8 mouse cellular contexts compared by ENCODE assay signal in the genomic region with DNA sequence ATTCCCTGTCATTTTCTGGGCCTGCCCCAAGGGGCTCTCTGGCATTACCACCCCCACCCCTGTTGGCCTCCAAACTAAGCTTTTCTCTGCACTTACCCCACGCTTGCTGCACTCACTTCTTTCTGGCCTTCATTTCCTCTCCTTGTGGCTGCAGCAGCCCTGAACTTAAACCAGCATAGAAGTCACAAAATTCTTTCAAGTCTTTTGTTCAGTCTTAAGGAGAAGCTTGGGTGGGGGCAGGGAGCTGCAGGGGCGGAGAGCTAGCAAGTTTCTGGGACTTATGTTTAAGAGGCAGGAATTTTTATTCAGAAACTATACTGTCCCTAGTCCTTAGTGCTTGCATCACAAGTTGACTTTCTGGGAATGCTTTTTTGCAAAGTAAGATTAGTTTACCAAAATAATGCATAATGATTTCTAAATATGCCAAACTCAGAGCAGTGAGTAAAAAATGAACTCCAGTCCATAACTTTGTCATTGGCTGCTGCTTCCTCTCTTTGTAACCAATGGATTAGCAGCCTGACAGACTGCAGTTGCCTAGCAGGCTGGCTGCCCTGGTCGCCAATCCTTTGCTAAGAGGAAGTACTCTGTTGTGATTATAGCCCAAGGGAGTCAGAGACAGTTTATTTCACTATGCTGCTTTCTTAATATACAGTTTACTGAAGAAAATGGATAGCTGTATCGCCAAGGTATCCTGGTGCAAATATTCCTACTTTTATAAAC. TPM values are rescaled to one million over a fixed set of nuclear protein-coding genes. Genes with fewer than 3 reads are reported as not detected.
DNase-seq lines count a peak whose midpoint lies in the region; ATAC-seq and TF ChIP-seq lines count a peak whose summit lies in the region.

No protein-coding gene starts in this region.

- no peak for TF ChIP-seq CTCF in spleen, adult 2 months (IDR thresholded peaks at IDR 0.05; ENCODE audit: extremely low read depth, insufficient read depth, insufficient read length, insufficient replicate concordance)
- no peak for TF ChIP-seq CTCF in hindbrain, postnatal 0 days (IDR thresholded peaks at IDR 0.05; ENCODE audit: low read depth)
- no peak for TF ChIP-seq CTCF in lung, embryonic 14.5 days (IDR thresholded peaks at IDR 0.05; ENCODE audit: low read depth)

- H3K9me3 ChIP-seq in forebrain, embryonic 15.5 days: no peaks in the 10 kb centered on the region
- H3K9me3 ChIP-seq in hindbrain, postnatal 0 days (ENCODE audit: low read length): no peaks in the 10 kb centered on the region
- no peaks in the 10 kb centered on the region for H3K9me3 ChIP-seq in lung, embryonic 14.5 days (ENCODE audit: low read depth, low read length)
- no peaks in the 10 kb centered on the region for H3K9me3 ChIP-seq in neural tube, embryonic 15.5 days (replicated peaks)

- H3K9ac ChIP-seq in forebrain, embryonic 15.5 days (replicated peaks): no peak overlapping the region
- H3K9ac ChIP-seq in hindbrain, postnatal 0 days (replicated peaks; ENCODE audit: low read length): peak overlapping the region; percentile 63; the same call in 1 of the 2 replicates
- peak overlapping the region; percentile 78 for H3K9ac ChIP-seq in lung, embryonic 14.5 days
- no peak overlapping the region for H3K9ac ChIP-seq in neural tube, embryonic 15.5 days (replicated peaks)

- ATAC-seq in forebrain, embryonic 15.5 days (replicated peaks): no peak
- no peak for ATAC-seq in hindbrain, postnatal 0 days
- ATAC-seq in lung, embryonic 14.5 days (ENCODE audit: insufficient read depth): peak; percentile 21; the same call in 1 of the 2 replicates
- ATAC-seq in neural tube, embryonic 15.5 days (ENCODE audit: low FRiP score): no peak

- 10% methylated on average over 4 of the region's 4 CpGs for WGBS in spleen, adult 2 months
- 35% methylated on average over 4 of the region's 4 CpGs for WGBS in forebrain, embryonic 15.5 days
- 31% methylated on average over 4 of the region's 4 CpGs for WGBS in hindbrain, postnatal 0 days
- WGBS in lung, embryonic 14.5 days: 17% methylated on average over 4 of the region's 4 CpGs
- WGBS in neural tube, embryonic 15.5 days: 36% methylated on average over 4 of the region's 4 CpGs

- DNase-seq in spleen, adult 2 months (ENCODE audit: low read depth in 1 of 2, low spot score in 2 of 2): peak; percentile 26 to 34
- DNase-seq in spleen, adult 12 weeks (ENCODE audit: low spot score): no peak
- DNase-seq in hindbrain, postnatal 0 days (ENCODE audit: low spot score): peak; percentile 25
- DNase-seq in lung, embryonic 14.5 days: peak; percentile 74
- no peak for DNase-seq in right cerebral cortex, postnatal 14 days
- no peak for DNase-seq in frontal cortex, adult 2 months (ENCODE audit: extremely low spot score in 1 of 2, low spot score in 1 of 2)

- no peak overlapping the region; the same call in 1 of the 2 replicates for H3K4me3 ChIP-seq in spleen, adult 2 months (ENCODE audit: extremely low read depth, insufficient read depth, insufficient read length)
- no peak overlapping the region for H3K4me3 ChIP-seq in forebrain, embryonic 15.5 days
- H3K4me3 ChIP-seq in hindbrain, postnatal 0 days (ENCODE audit: low read length): peak overlapping the region; percentile 86
- peak overlapping the region; percentile 91 for H3K4me3 ChIP-seq in lung, embryonic 14.5 days (ENCODE audit: low read depth, low read length)
- H3K4me3 ChIP-seq in neural tube, embryonic 15.5 days (replicated peaks): peak overlapping the region; percentile 61

- H3K27me3 ChIP-seq in spleen, adult 2 months (ENCODE audit: control insufficient read depth, insufficient read depth, low read length): no peaks in the 10 kb centered on the region
- H3K27me3 ChIP-seq in forebrain, embryonic 15.5 days: no peaks in the 10 kb centered on the region
- H3K27me3 ChIP-seq in hindbrain, postnatal 0 days (ENCODE audit: insufficient read depth, low read length): no peaks in the 10 kb centered on the region
- no peaks in the 10 kb centered on the region for H3K27me3 ChIP-seq in lung, embryonic 14.5 days (ENCODE audit: insufficient read depth, low read length)
- H3K27me3 ChIP-seq in neural tube, embryonic 15.5 days (replicated peaks): no peaks in the 10 kb centered on the region

- H3K27ac ChIP-seq in spleen, adult 2 months (ENCODE audit: insufficient read depth, low read length): peak overlapping the region; percentile 89
- no peak overlapping the region for H3K27ac ChIP-seq in forebrain, embryonic 15.5 days (replicated peaks)
- H3K27ac ChIP-seq in hindbrain, postnatal 0 days: peak overlapping the region; percentile 32; the same call in 1 of the 2 replicates
- H3K27ac ChIP-seq in lung, embryonic 14.5 days (ENCODE audit: low read depth): peak overlapping the region; percentile 86
- peak overlapping the region; percentile 57 for H3K27ac ChIP-seq in neural tube, embryonic 15.5 days (replicated peaks)

- no peak for TF ChIP-seq POLR2A in spleen, adult 2 months (IDR thresholded peaks at IDR 0.05; ENCODE audit: low read depth, low read length)

- peak overlapping the region; percentile 89; the same call in 1 of the 2 replicates for H3K4me2 ChIP-seq in forebrain, embryonic 15.5 days (replicated peaks)
- peak overlapping the region; percentile 90 for H3K4me2 ChIP-seq in hindbrain, postnatal 0 days (ENCODE audit: low read depth, low read length)
- H3K4me2 ChIP-seq in lung, embryonic 14.5 days: peak overlapping the region; percentile 63
- peak overlapping the region; percentile 82 for H3K4me2 ChIP-seq in neural tube, embryonic 15.5 days

- no peaks in the 10 kb centered on the region; the same call in 1 of the 2 replicates for H3K4me1 ChIP-seq in spleen, adult 2 months (ENCODE audit: control insufficient read depth, insufficient read depth, insufficient read length)
- H3K4me1 ChIP-seq in forebrain, embryonic 15.5 days: peaks cover 13% of the 10 kb centered on the region
- H3K4me1 ChIP-seq in hindbrain, postnatal 0 days (ENCODE audit: insufficient read depth, low read length): no peaks in the 10 kb centered on the region
- no peaks in the 10 kb centered on the region for H3K4me1 ChIP-seq in lung, embryonic 14.5 days (ENCODE audit: insufficient read depth)
- H3K4me1 ChIP-seq in neural tube, embryonic 15.5 days: peaks cover 13% of the 10 kb centered on the region

- H3K36me3 ChIP-seq in spleen, adult 2 months (ENCODE audit: control insufficient read depth, insufficient read depth, low read length): no peaks in the 10 kb centered on the region; the same call in 1 of the 2 replicates
- H3K36me3 ChIP-seq in forebrain, embryonic 15.5 days: no peaks in the 10 kb centered on the region
- no peaks in the 10 kb centered on the region for H3K36me3 ChIP-seq in hindbrain, postnatal 0 days (ENCODE audit: insufficient read depth, low read length)
- H3K36me3 ChIP-seq in lung, embryonic 14.5 days (ENCODE audit: insufficient read depth): no peaks in the 10 kb centered on the region
- no peaks in the 10 kb centered on the region for H3K36me3 ChIP-seq in neural tube, embryonic 15.5 days

RNA-seq across cellular contexts. Expression of gene Spata6, which starts 1.5 kb away (rescaled TPM):
- polyA plus RNA-seq in spleen, adult 2 months (2012; rRNA removed): 8.9 and 16.8 TPM in 2 replicates
- polyA plus RNA-seq in forebrain, embryonic 15.5 days (2015; fragmentation: Nextera tagmentation; extraction: Ambion mirVana): 7.9 and 9.7 TPM in 2 replicates
- total RNA-seq in hindbrain, postnatal 0 days (2014; rRNA removed): 11.9 and 14.6 TPM in 2 replicates
- polyA plus RNA-seq in hindbrain, postnatal 0 days (2015; fragmentation: Nextera tagmentation; extraction: Ambion mirVana): 21.2 and 21.7 TPM in 2 replicates
- 29.6 and 30.4 TPM in 2 replicates for polyA plus RNA-seq in lung, embryonic 14.5 days (2014; fragmentation: Nextera tagmentation; extraction: Ambion mirVana)
- polyA plus RNA-seq in neural tube, embryonic 15.5 days (2015; fragmentation: Nextera tagmentation; extraction: Ambion mirVana): 15.6 and 19.0 TPM in 2 replicates
- 4.6 and 5.4 TPM in 2 replicates for polyA plus RNA-seq in frontal cortex, adult 2 months (2012; rRNA removed)

Comparison
In these comparisons a context has a peak if more than half of its experiments do, and no peak if none do; other contexts are left out.
1. DNase-seq: peak in spleen, adult 2 months (2 of 2), hindbrain, postnatal 0 days (single experiment) and lung, embryonic 14.5 days (single experiment); none in spleen, adult 12 weeks (single experiment), right cerebral cortex, postnatal 14 days (single experiment) and frontal cortex, adult 2 months (0 of 2).
2. H3K4me3 ChIP-seq: peak in hindbrain, postnatal 0 days (single experiment), lung, embryonic 14.5 days (single experiment) and neural tube, embryonic 15.5 days (single experiment); none in spleen, adult 2 months (single experiment) and forebrain, embryonic 15.5 days (single experiment).
3. H3K9ac ChIP-seq: peak in hindbrain, postnatal 0 days (single experiment) and lung, embryonic 14.5 days (single experiment); none in forebrain, embryonic 15.5 days (single experiment) and neural tube, embryonic 15.5 days (single experiment).
4. Peak in every context shown above with its lines, with median percentiles within 50 percentile points of each other: H3K4me2 ChIP-seq.